Mouse (Mus musculus) cerebellum, adult 2 months (tissue): ENCODE data around the gene Zfhx3.

ENCODE experiments used
- CTCF ChIP-seq: fragments of 200-500 bp; IDR thresholded peaks from 2 replicates; pipeline ENCODE4 v1.5.1; 2011; ENCODE audit warnings: low read depth, mild to moderate bottlenecking, control low read depth, low read length, moderate library complexity, borderline replicate concordance; ENCODE audit not compliant: insufficient read depth
- POLR2A ChIP-seq: fragments of 200-500 bp; IDR thresholded peaks from 2 replicates; pipeline ENCODE4 v1.6.1; 2011; ENCODE audit warnings: low read length, control low read depth, borderline replicate concordance; ENCODE audit not compliant: insufficient read depth

GRCm38 (mm10) chr8:108584662-108584978 is 642.2 kb downstream of the Zfhx3 start:
- TF ChIP-seq CTCF, result no peak
- no peak for TF ChIP-seq POLR2A
